Mouse (Mus musculus) liver, embryonic 15.5 days (tissue): ENCODE results near the gene Nutm1. TPM values are rescaled to one million over a fixed set of nuclear protein-coding genes. Genes with fewer than 3 reads are reported as not detected.

Source experiments
- ATAC-seq: fragments of 200-750 bp; cut with Nextera tagmentation; 2 replicates; pipeline ENCODE4 v1.8.0; 2017; ENCODE audit warnings: moderate number of reproducible peaks, mild to moderate bottlenecking, moderate library complexity; ENCODE audit not compliant: insufficient read depth
- H3K27ac ChIP-seq: fragments of 300-500 bp; sonication (generic); replicated peaks from 2 replicates; pipeline ENCODE4 v1.5.1; 2015; ENCODE audit warnings: mild to moderate bottlenecking, inconsistent platforms
- H3K27me3 ChIP-seq: fragments of 300-500 bp; sonication (generic); 2 replicates; pipeline ENCODE4 v1.6.1; 2015; ENCODE audit warnings: mild to moderate bottlenecking, inconsistent platforms
- H3K36me3 ChIP-seq: fragments of 300-500 bp; sonication (generic); replicated peaks from 2 replicates; pipeline ENCODE4 v1.6.1; 2015; ENCODE audit warnings: moderate library complexity, mild to moderate bottlenecking, inconsistent platforms
- H3K4me1 ChIP-seq: fragments of 300-500 bp; sonication (generic); replicated peaks from 2 replicates; pipeline ENCODE4 v1.6.1; 2015; ENCODE audit warnings: inconsistent platforms
- H3K4me2 ChIP-seq: fragments of 300-500 bp; sonication (generic); 2 replicates; pipeline ENCODE4 v1.6.1; 2015; ENCODE audit warnings: moderate library complexity, mild to moderate bottlenecking, inconsistent platforms
- H3K4me3 ChIP-seq: fragments of 300-500 bp; sonication (generic); replicated peaks from 2 replicates; pipeline ENCODE4 v1.5.1; 2015; ENCODE audit warnings: mild to moderate bottlenecking, inconsistent platforms
- H3K9ac ChIP-seq: fragments of 300-500 bp; sonication (generic); 2 replicates; pipeline ENCODE4 v1.6.1; 2015; ENCODE audit warnings: moderate library complexity, mild to moderate bottlenecking, inconsistent platforms
- H3K9me3 ChIP-seq: fragments of 300-500 bp; sonication (generic); replicated peaks from 2 replicates; pipeline ENCODE4 v1.6.1; 2016; ENCODE audit warnings: inconsistent platforms
- WGBS: fragments of 180-500 bp; shearing (Covaris S2); methylation state at CpG from one replicate; pipeline ENCODE4 v1.1.7; 2015; ENCODE audit warnings: mixed read lengths; ENCODE audit not compliant: insufficient replicate concordance; 5-methylcytosine and 5-hydroxymethylcytosine counted together
- polyA plus RNA-seq: library from polyadenylated mRNA; unstranded; fragments of >200 nt; fragmentation: Nextera tagmentation; extraction: Ambion mirVana; gene quantifications from 2 replicates; pipeline ENCODE4 v1.2.1, GENCODE M21; 2015

Nutm1 gene
- polyA plus RNA-seq, 1 experiment from 2014 or later = 0.02 TPM

GRCm38 (mm10) chr2:112276870-112277269, 17.8 kb upstream of the Nutm1 start:
- no peak overlapping the region for H3K9ac ChIP-seq
- no peaks in the 10 kb centered on the region for H3K27me3 ChIP-seq
- peaks cover 16% of the 10 kb centered on the region for H3K4me1 ChIP-seq
- H3K27ac ChIP-seq = no peak overlapping the region
- WGBS = 82% methylated on average over 3 of the region's 3 CpGs
- H3K4me2 ChIP-seq = no peak overlapping the region
- H3K9me3 ChIP-seq = no peaks in the 10 kb centered on the region
- H3K4me3 ChIP-seq = no peak overlapping the region
- ATAC-seq = no peak
- no peaks in the 10 kb centered on the region for H3K36me3 ChIP-seq

- Histone ChIP-seq H3K4me1 (peaks cover 32% of the 10 kb centered on the region), H3K27ac (no peak overlapping the region), H3K36me3 (0 out of 2 replicates have a peak, but pooled peaks cover 5% of the 10 kb centered on the region), H3K27me3 (no peaks in the 10 kb centered on the region), H3K9me3 (no peaks in the 10 kb centered on the region), H3K4me3 (no peak overlapping the region), H3K9ac (no peak overlapping the region), H3K4me2 (no peak overlapping the region)
- no peak for ATAC-seq
- 86% methylated on average over 6 of the region's 6 CpGs for WGBS
Measured at GRCm38 (mm10) chr2:112273474-112273873, 14.4 kb upstream of the Nutm1 start.

GRCm38 (mm10) chr2:112272909-112273308, 13.8 kb upstream of the Nutm1 start:
- H3K36me3 ChIP-seq = 0 out of 2 replicates have a peak, but pooled peaks cover 5% of the 10 kb centered on the region
- H3K4me3 ChIP-seq = no peak overlapping the region
- WGBS = 25% methylated on average over 2 of the region's 2 CpGs
- H3K4me1 ChIP-seq = peaks cover 35% of the 10 kb centered on the region
- no peak overlapping the region for H3K9ac ChIP-seq
- no peaks in the 10 kb centered on the region for H3K27me3 ChIP-seq
- ATAC-seq = peak; percentile 78
- H3K27ac ChIP-seq = no peak overlapping the region; the same call in 1 of the 2 replicates
- H3K9me3 ChIP-seq = no peaks in the 10 kb centered on the region
- no peak overlapping the region for H3K4me2 ChIP-seq

GRCm38 (mm10) chr2:112270011-112270410, 10.9 kb upstream of the Nutm1 start:
- Histone ChIP-seq H3K27ac (no peak overlapping the region), H3K4me3 (0 out of 2 replicates have a peak overlapping the region, but pooled peaks have one; percentile 7), H3K4me1 (peaks cover 55% of the 10 kb centered on the region), H3K9me3 (no peaks in the 10 kb centered on the region), H3K27me3 (no peaks in the 10 kb centered on the region), H3K9ac (no peak overlapping the region), H3K36me3 (0 out of 2 replicates have a peak, but pooled peaks cover 5% of the 10 kb centered on the region), H3K4me2 (no peak overlapping the region)
- WGBS = 54% methylated on average over 2 of the region's 2 CpGs
- ATAC-seq = no peak

- WGBS = 17% methylated on average over 8 of the region's 8 CpGs
- Histone ChIP-seq H3K9ac (peak overlapping the region; percentile 94; the same call in 1 of the 2 replicates), H3K4me3 (peak overlapping the region; percentile 86), H3K36me3 (0 out of 2 replicates have a peak, but pooled peaks cover 5% of the 10 kb centered on the region), H3K9me3 (no peaks in the 10 kb centered on the region), H3K4me1 (peaks cover 65% of the 10 kb centered on the region), H3K27ac (peak overlapping the region; percentile 94), H3K27me3 (no peaks in the 10 kb centered on the region), H3K4me2 (peak overlapping the region; percentile 83)
- ATAC-seq = no peak
Measured at GRCm38 (mm10) chr2:112267547-112268269, 8.6 kb upstream of the Nutm1 start.

- peak overlapping the region; percentile 86 for H3K4me3 ChIP-seq
- peaks cover 67% of the 10 kb centered on the region for H3K4me1 ChIP-seq
- no peaks in the 10 kb centered on the region for H3K27me3 ChIP-seq
- WGBS = 19% methylated on average over 10 of the region's 10 CpGs
- peak overlapping the region; percentile 94 for H3K9ac ChIP-seq
- no peaks in the 10 kb centered on the region for H3K9me3 ChIP-seq
- 0 out of 2 replicates have a peak, but pooled peaks cover 5% of the 10 kb centered on the region for H3K36me3 ChIP-seq
- H3K27ac ChIP-seq = peak overlapping the region; percentile 94
- ATAC-seq = no peak
- peak overlapping the region; percentile 83 for H3K4me2 ChIP-seq
Measured at GRCm38 (mm10) chr2:112266780-112267179, 7.7 kb upstream of the Nutm1 start.

- H3K4me3 ChIP-seq = peak within 1 kb of the TSS; percentile 86
- under 1% methylated on average over 11 of the region's 11 CpGs for WGBS
Measured at GRCm38 (mm10) chr2:112266242-112266592, 7.1 kb upstream of the Nutm1 start, which contains the start of gene Gm21985. Gm21985 (plus strand) TSS chr2:112266314.

GRCm38 (mm10) chr2:112265448-112266241, 6.6 kb upstream of the Nutm1 start, which contains the start of gene Slc12a6:
Slc12a6 (plus strand) TSS chr2:112265825.
- ATAC-seq = peak; percentile 93
- no peaks in the 10 kb centered on the region for H3K9me3 ChIP-seq
- under 1% methylated on average over 85 of the region's 85 CpGs for WGBS
- H3K4me1 ChIP-seq = peaks cover 66% of the 10 kb centered on the region
- peak within 1 kb of the TSS; percentile 86 for H3K4me3 ChIP-seq
- peak within 1 kb of the TSS; percentile 83 for H3K4me2 ChIP-seq
- no peaks in the 10 kb centered on the region for H3K36me3 ChIP-seq
- H3K9ac ChIP-seq = peak within 1 kb of the TSS; percentile 94
- H3K27me3 ChIP-seq = no peaks in the 10 kb centered on the region
- H3K27ac ChIP-seq = peak within 1 kb of the TSS; percentile 94

More at GRCm38 (mm10) chr2:112266242-112266592, 7.1 kb upstream of the Nutm1 start, which contains the start of gene Gm21985:
- 0 out of 2 replicates have a peak, but pooled peaks cover 2% of the 10 kb centered on the region for H3K36me3 ChIP-seq
- no peaks in the 10 kb centered on the region for H3K9me3 ChIP-seq
- H3K27me3 ChIP-seq = no peaks in the 10 kb centered on the region
- peaks cover 67% of the 10 kb centered on the region for H3K4me1 ChIP-seq
- peak within 1 kb of the TSS; percentile 94 for H3K9ac ChIP-seq
- H3K4me2 ChIP-seq = peak within 1 kb of the TSS; percentile 83
- H3K27ac ChIP-seq = peak within 1 kb of the TSS; percentile 94
- peak; percentile 51 for ATAC-seq

- ATAC-seq = no peak
- Histone ChIP-seq H3K9ac (no peak overlapping the region), H3K9me3 (no peaks in the 10 kb centered on the region), H3K4me2 (0 out of 2 replicates have a peak overlapping the region, but pooled peaks have one; percentile 88), H3K27ac (no peak overlapping the region), H3K36me3 (no peaks in the 10 kb centered on the region), H3K27me3 (no peaks in the 10 kb centered on the region), H3K4me1 (peaks cover 58% of the 10 kb centered on the region), H3K4me3 (no peak overlapping the region)
- WGBS = 47% methylated on average over 4 of the region's 4 CpGs
Measured at GRCm38 (mm10) chr2:112264364-112264763, 5.3 kb upstream of the Nutm1 start.

GRCm38 (mm10) chr2:112262779-112263295, 3.7 kb upstream of the Nutm1 start:
- Histone ChIP-seq H3K27me3 (no peaks in the 10 kb centered on the region), H3K36me3 (no peaks in the 10 kb centered on the region), H3K4me3 (peak overlapping the region; percentile 77), H3K4me2 (peak overlapping the region; percentile 88), H3K27ac (peak overlapping the region; percentile 84), H3K9ac (peak overlapping the region; percentile 65), H3K9me3 (no peaks in the 10 kb centered on the region), H3K4me1 (peaks cover 51% of the 10 kb centered on the region)
- WGBS = 19% methylated on average over 4 of the region's 4 CpGs
- no peak for ATAC-seq
